Mouse (Mus musculus) ES-E14 (cell line): Measurements from ENCODE around the gene Dnaaf3. TPM values are rescaled to one million over a fixed set of nuclear protein-coding genes. Genes with fewer than 3 reads are reported as not detected.
"Not testable (repeated sequence)": the region's sequence is repeated elsewhere in the genome, so short reads cannot be mapped to it uniquely, and the experiment has no call there.

Experiments used
- DNase-seq: peaks from one replicate; pipeline ENCODE4 v3.0.0-alpha.2; 2013; ENCODE audit warnings: low read depth, low spot score
- H3K27ac ChIP-seq: 2 replicates; pipeline ENCODE4 v1.5.1; 2012; ENCODE audit warnings: low read depth, mild to moderate bottlenecking, low read length, moderate library complexity, mixed read lengths; ENCODE audit not compliant: poor library complexity, insufficient read depth, severe bottlenecking
- H3K36me3 ChIP-seq: 2 replicates; pipeline ENCODE4 v1.6.1; 2012; ENCODE audit warnings: mild to moderate bottlenecking, low read length, moderate library complexity, mixed read lengths; ENCODE audit not compliant: control insufficient read depth, poor library complexity, insufficient read depth, severe bottlenecking
- H3K4me1 ChIP-seq, 2 experiments: fragments of 150-350 bp in 1 of 2; sonication (generic) in 1 of 2; 2 replicates each; pipeline ENCODE4 v1.6.1; 2012; ENCODE audit warnings: low read length in 2 of 2, mild to moderate bottlenecking in 1 of 2, mixed read lengths in 1 of 2; ENCODE audit not compliant: control insufficient read depth in 2 of 2, insufficient read depth in 2 of 2, poor library complexity in 1 of 2
- H3K4me3 ChIP-seq, 2 experiments: fragments of 150-350 bp in 1 of 2; sonication (generic) in 1 of 2; 2 replicates each; pipeline ENCODE4 v1.5.1; 2012; ENCODE audit warnings: low read length in 2 of 2, low read depth in 1 of 2, mild to moderate bottlenecking in 1 of 2, mixed read lengths in 1 of 2; ENCODE audit not compliant: insufficient read depth in 1 of 2, poor library complexity in 1 of 2, severe bottlenecking in 1 of 2
- H3K9ac ChIP-seq: 2 replicates; pipeline ENCODE4 v1.6.1; 2012; ENCODE audit warnings: low read depth, mild to moderate bottlenecking, low read length, mixed read lengths; ENCODE audit not compliant: poor library complexity, insufficient read depth, severe bottlenecking
- H3K9me3 ChIP-seq: fragments of 150-350 bp; sonication (generic); 2 replicates; pipeline ENCODE4 v1.6.1; 2012; ENCODE audit warnings: low read depth, mild to moderate bottlenecking, low read length; ENCODE audit not compliant: control insufficient read depth, insufficient read depth
- CHD2 ChIP-seq: IDR thresholded peaks from 2 replicates; pipeline ENCODE4 v1.6.1; 2014; ENCODE audit warnings: mild to moderate bottlenecking, low read depth, low read length, inconsistent platforms
- HCFC1 ChIP-seq: IDR thresholded peaks from 2 replicates; pipeline ENCODE4 v1.6.1; 2012; ENCODE audit warnings: low read length, inconsistent platforms, borderline replicate concordance; ENCODE audit not compliant: insufficient read depth
- MAFK ChIP-seq: IDR thresholded peaks from 2 replicates; pipeline ENCODE4 v1.6.1; 2014; ENCODE audit warnings: mild to moderate bottlenecking, low read depth, low read length, inconsistent platforms; ENCODE audit not compliant: insufficient read depth
- ZC3H11A ChIP-seq: IDR thresholded peaks from 2 replicates; pipeline ENCODE4 v1.6.1; 2012; ENCODE audit warnings: low read depth, mild to moderate bottlenecking, inconsistent platforms, low read length, borderline replicate concordance
- ZNF384 ChIP-seq: IDR thresholded peaks from 2 replicates; pipeline ENCODE4 v1.6.1; 2012; ENCODE audit warnings: low read depth, low read length, inconsistent platforms
- in situ Hi-C, 2 experiments: fragments of 600-800 bp; cut with MboI; formaldehyde crosslinking; loops; one replicate each; pipeline ENCODE4 v1.15.1; 2025; ENCODE audit warnings: low sequenced_read_pairs in 2 of 2, inconsistent platforms in 1 of 2; ENCODE audit not compliant: unreplicated experiment in 2 of 2
- total RNA-seq: library from RNA; depleted of rRNA; stranded (reverse); fragments of 300-350 nt; gene quantifications from 2 replicates; pipeline ENCODE4 v1.2.3, GENCODE M21; 2012; rRNA removed

The Dnaaf3 gene
- 3.1 and 6.3 TPM in 2 replicates for total RNA-seq

- in situ Hi-C loops, result no loop called here
- Histone ChIP-seq H3K9me3 (no peaks in the 10 kb centered on the region), H3K4me1 (peaks cover 3 to 15% of the 10 kb centered on the region in 2 experiments; a peak in 2 of 4 replicates), H3K9ac (no peak within 1 kb of the TSS), H3K36me3 (no peaks in the 10 kb centered on the region), H3K4me3 (peak within 1 kb of the TSS; percentile 60), H3K27ac (no peak within 1 kb of the TSS)
- TF ChIP-seq MAFK (no peak), CHD2 (peak; percentile 79)
- DNase-seq, result peak; percentile 78
These were observed at the start of gene Dnaaf3 for GRCm38 (mm10) chr7:4532005-4532729. Dnaaf3 (minus strand) TSS chr7:4532453.

DNA sequence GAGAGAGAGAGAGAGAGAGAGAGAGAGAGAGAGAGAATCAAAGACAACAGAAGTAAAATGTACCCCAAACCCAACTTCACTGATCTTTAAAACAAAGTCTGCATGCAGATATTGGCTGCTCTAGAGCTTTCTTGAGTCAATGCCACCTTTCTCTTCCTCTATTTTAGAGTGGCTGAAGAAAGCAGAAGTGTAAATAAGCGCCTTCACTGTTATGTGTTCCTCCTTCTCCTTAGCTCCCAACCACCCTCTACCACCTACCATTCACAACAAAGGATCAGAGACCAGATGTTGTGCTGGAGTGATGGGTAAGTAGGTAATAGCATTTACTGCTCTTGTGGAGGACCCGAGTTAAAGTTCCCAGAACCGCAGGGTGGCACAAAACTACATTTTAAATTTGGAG is 49.2 kb upstream of the Dnaaf3 start:
- H3K9ac ChIP-seq, DNase-seq, in situ Hi-C loops, H3K4me3 ChIP-seq, H3K36me3 ChIP-seq, H3K27ac ChIP-seq, H3K9me3 ChIP-seq, H3K4me1 ChIP-seq: not testable (repeated sequence)

- H3K27ac ChIP-seq, H3K4me3 ChIP-seq, H3K4me1 ChIP-seq, in situ Hi-C loops, H3K9ac ChIP-seq, H3K36me3 ChIP-seq, DNase-seq, H3K9me3 ChIP-seq: not testable (repeated sequence)
These were observed 40.1 kb upstream of the Dnaaf3 start for GRCm38 (mm10) chr7:4572361-4572760.

- Histone ChIP-seq H3K4me1 (no peaks in the 10 kb centered on the region), H3K9ac (no peak overlapping the region), H3K36me3 (no peaks in the 10 kb centered on the region), H3K27ac (no peak overlapping the region), H3K9me3 (no peaks in the 10 kb centered on the region), H3K4me3 (no peak overlapping the region)
- TF ChIP-seq HCFC1 (no peak), ZC3H11A (no peak), CHD2 (no peak), MAFK (no peak), ZNF384 (no peak)
- DNase-seq, result no peak
- in situ Hi-C loops, result no loop called here
These were observed 30.4 kb upstream of the Dnaaf3 start for GRCm38 (mm10) chr7:4562660-4563059.

- H3K4me1 ChIP-seq, result no peaks in the 10 kb centered on the region
- H3K36me3 ChIP-seq, result no peaks in the 10 kb centered on the region
- H3K4me3 ChIP-seq, result no peak overlapping the region
- no peak overlapping the region for H3K9ac ChIP-seq
- H3K27ac ChIP-seq, result no peak overlapping the region
- in situ Hi-C loops, result no loop called here
- DNase-seq, result no peak
- TF ChIP-seq MAFK (no peak), ZC3H11A (no peak), CHD2 (no peak), ZNF384 (no peak), HCFC1 (no peak)
- H3K9me3 ChIP-seq, result no peaks in the 10 kb centered on the region
These were observed 24.9 kb upstream of the Dnaaf3 start for GRCm38 (mm10) chr7:4557167-4557560.
